Mouse (Mus musculus) retina, adult 2 months (tissue): ENCODE data around the gene Unc5c.

Experiments
- DNase-seq: peaks from one replicate; pipeline ENCODE4 v3.0.0-alpha.2; 2012; ENCODE audit warnings: low read depth, low spot score

Gene Unc5c

GRCm38 (mm10) chr3:141701381-141701909 is 236.4 kb downstream of the Unc5c start:
- DNase-seq: no peak

- no peak for DNase-seq
Measured at GRCm38 (mm10) chr3:141711601-141712000, 246.6 kb downstream of the Unc5c start.

GRCm38 (mm10) chr3:141716371-141716770 is 251.4 kb downstream of the Unc5c start:
- no peak for DNase-seq

- DNase-seq: no peak
Measured at GRCm38 (mm10) chr3:141719050-141719449, 254.0 kb downstream of the Unc5c start.

GRCm38 (mm10) chr3:141724499-141724898 is 259.5 kb downstream of the Unc5c start:
- DNase-seq: no peak

- no peak for DNase-seq
Measured at GRCm38 (mm10) chr3:141725432-141725831, 260.4 kb downstream of the Unc5c start.

- DNase-seq: no peak
Measured at GRCm38 (mm10) chr3:141733844-141734243, 268.8 kb downstream of the Unc5c start.

- DNase-seq: no peak
Measured at GRCm38 (mm10) chr3:141735285-141735684, 270.3 kb downstream of the Unc5c start.

- DNase-seq: no peak
Measured at GRCm38 (mm10) chr3:141745322-141745721, 280.3 kb downstream of the Unc5c start.

- DNase-seq: no peak
Measured at GRCm38 (mm10) chr3:141748694-141749381, 283.8 kb downstream of the Unc5c start.

GRCm38 (mm10) chr3:141752172-141752571 is 287.2 kb downstream of the Unc5c start:
- DNase-seq: no peak

- no peak for DNase-seq
Measured at GRCm38 (mm10) chr3:141757259-141757658, 292.2 kb downstream of the Unc5c start.

GRCm38 (mm10) chr3:141778411-141778919 is 313.4 kb downstream of the Unc5c start:
- DNase-seq: no peak

- DNase-seq: no peak
Measured at GRCm38 (mm10) chr3:141779186-141779585, 314.2 kb downstream of the Unc5c start.

- no peak for DNase-seq
Measured at GRCm38 (mm10) chr3:141782553-141782952, 317.5 kb downstream of the Unc5c start.

GRCm38 (mm10) chr3:141791026-141791780 is 326.2 kb downstream of the Unc5c start:
- no peak for DNase-seq

- no peak for DNase-seq
Measured at GRCm38 (mm10) chr3:141792106-141792505, 327.1 kb downstream of the Unc5c start.

- no peak for DNase-seq
Measured at GRCm38 (mm10) chr3:141793755-141794154, 328.7 kb downstream of the Unc5c start.

GRCm38 (mm10) chr3:141794371-141794770 is 329.4 kb downstream of the Unc5c start:
- DNase-seq: peak; percentile 4

GRCm38 (mm10) chr3:141797372-141797771 is 332.4 kb downstream of the Unc5c start:
- DNase-seq: no peak

GRCm38 (mm10) chr3:141797789-141798188 is 332.8 kb downstream of the Unc5c start:
- no peak for DNase-seq

GRCm38 (mm10) chr3:141804133-141804532 is 339.1 kb downstream of the Unc5c start:
- no peak for DNase-seq

- no peak for DNase-seq
Measured at GRCm38 (mm10) chr3:141809581-141809980, 344.6 kb downstream of the Unc5c start.
